Mouse (Mus musculus) erythroblast, embryonic 14.5 days (primary cell): ENCODE measurements around the gene a.

Experiments used
- GATA1 ChIP-seq: IDR thresholded peaks from 2 replicates; pipeline ENCODE4 v1.6.1; 2012; ENCODE audit warnings: low read length, inconsistent platforms, mixed read lengths
- TAL1 ChIP-seq: IDR thresholded peaks from 3 replicates; pipeline ENCODE4 v1.6.1; 2012; ENCODE audit warnings: low read length, inconsistent platforms, mixed read lengths

DNA sequence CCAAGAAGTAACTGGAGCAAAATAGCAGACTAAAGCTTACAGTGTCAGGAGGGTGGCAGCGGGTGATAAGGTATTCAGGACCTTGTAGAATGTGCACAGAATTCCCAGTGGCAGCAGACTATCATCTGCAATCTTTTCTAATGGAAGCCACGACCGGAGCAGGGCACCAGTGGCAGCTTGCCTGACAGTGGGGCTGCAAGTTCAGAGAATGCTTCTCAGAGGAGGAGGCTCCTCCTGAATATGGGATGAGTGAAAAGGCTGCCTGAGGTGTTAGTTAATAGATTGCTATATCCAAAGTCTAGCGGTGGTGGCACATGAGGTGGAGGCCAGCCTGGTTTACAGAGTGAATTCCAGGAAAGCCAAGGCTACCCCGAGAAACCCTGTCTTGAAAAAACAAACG, 1.8 kb upstream of the a start:
- TF ChIP-seq TAL1 (no peak), GATA1 (no peak)
